8 mouse cellular contexts compared by ENCODE assay signal in genomic region chr1:34460061-34460441, GRCm38 (mm10). TPM values are rescaled to one million over a fixed set of nuclear protein-coding genes. Genes with fewer than 3 reads are reported as not detected.
DNase-seq lines count a peak whose midpoint lies in the region; ATAC-seq and TF ChIP-seq lines count a peak whose summit lies in the region.

No protein-coding gene starts in this region.

- DNase-seq in testis, postnatal 14 days (ENCODE audit: low spot score): no peak
- DNase-seq in kidney, postnatal 10 days: peak; percentile 54
- DNase-seq in ovary, postnatal 14 days (ENCODE audit: low spot score): no peak
- DNase-seq in adrenal gland, postnatal 36 days: no peak
- no peak for DNase-seq in gastrocnemius, postnatal 14 days

- intact Hi-C loops in gastrocnemius, postnatal 14 days (cut with DNase I; ENCODE audit: low total_unique reads): no loop called here

- H3K36me3 ChIP-seq in testis, adult 2 months (ENCODE audit: control insufficient read depth, insufficient read depth, low read length): no peaks in the 10 kb centered on the region

- TF ChIP-seq CTCF in testis, adult 2 months (IDR thresholded peaks at IDR 0.05; ENCODE audit: control insufficient read depth, insufficient read depth, insufficient replicate concordance, low read depth, low read length): no peak
- TF ChIP-seq CTCF in embryonic fibroblast, embryonic 13.5 days (IDR thresholded peaks at IDR 0.05; ENCODE audit: borderline replicate concordance, insufficient read depth, low read length): no peak

- TF ChIP-seq POLR2A in testis, adult 2 months (IDR thresholded peaks at IDR 0.05; ENCODE audit: control insufficient read depth, low read depth, low read length): no peak
- TF ChIP-seq POLR2A in embryonic fibroblast, embryonic 13.5 days (IDR thresholded peaks at IDR 0.05; ENCODE audit: low read depth, low read length): no peak

- H3K4me1 ChIP-seq in testis, adult 2 months (ENCODE audit: control insufficient read depth, insufficient read depth, low read length): peaks cover 21% of the 10 kb centered on the region
- H3K4me1 ChIP-seq in embryonic fibroblast, embryonic 13.5 days (ENCODE audit: control insufficient read depth, insufficient read depth, low read length): peaks cover 3% of the 10 kb centered on the region; the same call in 1 of the 2 replicates

- ATAC-seq in megakaryocyte, adult 5-6 weeks (ENCODE audit: poor library complexity, severe bottlenecking): peak; percentile 51

- peak overlapping the region; percentile 76 for H3K4me3 ChIP-seq in testis, adult 2 months (ENCODE audit: control insufficient read depth, low read depth, low read length)
- peak overlapping the region; percentile 63 for H3K4me3 ChIP-seq in embryonic fibroblast, embryonic 13.5 days (ENCODE audit: insufficient read depth, low read length)

- no peaks in the 10 kb centered on the region for H3K27me3 ChIP-seq in testis, adult 2 months (ENCODE audit: control insufficient read depth, insufficient read depth, low read length)

- H3K27ac ChIP-seq in testis, adult 2 months (ENCODE audit: control insufficient read depth, insufficient read depth, low read depth, low read length): no peak overlapping the region
- no peak overlapping the region for H3K27ac ChIP-seq in embryonic fibroblast, embryonic 13.5 days (ENCODE audit: insufficient read depth, low read length)

RNA-seq across cellular contexts. Expression of gene Ptpn18, which starts 0.5 kb away (rescaled TPM):
- 1.9 and 4.1 TPM in 2 replicates for polyA plus RNA-seq in testis, adult 2 months (2012; rRNA removed)
- 0.39 TPM in 1 of 2 replicates, not detected in the other for polyA plus RNA-seq in embryonic fibroblast, embryonic 13.5 days (2011; ENCODE audit: insufficient read length, low read depth, missing spikeins)
- total RNA-seq in megakaryocyte, adult 5-6 weeks (2015): 74.4 and 86.1 TPM in 2 replicates
- total RNA-seq in megakaryocyte, adult 5-6 weeks (2017): 415 and 428 TPM in 2 replicates
- 1 to 10 TPM; 3.4 to 5.9 TPM for total RNA-seq in adrenal gland, postnatal 36 days (2021)
- total RNA-seq in gastrocnemius, postnatal 14 days (2021): 1 to 10 TPM; 2.6 to 3.1 TPM

RNA-seq across cellular contexts. Expression of gene Imp4, which starts 20.4 kb away (rescaled TPM):
- polyA plus RNA-seq in testis, adult 2 months (2012; rRNA removed): 24.6 and 28.6 TPM in 2 replicates
- 36.2 and 41.1 TPM in 2 replicates for polyA plus RNA-seq in embryonic fibroblast, embryonic 13.5 days (2011; ENCODE audit: insufficient read length, low read depth, missing spikeins)
- total RNA-seq in megakaryocyte, adult 5-6 weeks (2015): 29.1 and 30.6 TPM in 2 replicates
- total RNA-seq in megakaryocyte, adult 5-6 weeks (2017): 13.3 and 14.7 TPM in 2 replicates
- total RNA-seq in adrenal gland, postnatal 36 days (2021): 10 to 100 TPM; 62.0 to 76.0 TPM
- total RNA-seq in gastrocnemius, postnatal 14 days (2021): 10 to 100 TPM; 15.2 to 15.7 TPM

RNA-seq across cellular contexts. Expression of gene Ccdc115, which starts 20.6 kb away (rescaled TPM):
- 18.0 and 19.8 TPM in 2 replicates for polyA plus RNA-seq in testis, adult 2 months (2012; rRNA removed)
- polyA plus RNA-seq in embryonic fibroblast, embryonic 13.5 days (2011; ENCODE audit: insufficient read length, low read depth, missing spikeins): 15.2 and 18.1 TPM in 2 replicates
- 47.7 and 48.0 TPM in 2 replicates for total RNA-seq in megakaryocyte, adult 5-6 weeks (2015)
- total RNA-seq in megakaryocyte, adult 5-6 weeks (2017): 42.1 and 55.3 TPM in 2 replicates
- total RNA-seq in adrenal gland, postnatal 36 days (2021): 10 to 100 TPM; 16.8 to 17.4 TPM
- total RNA-seq in gastrocnemius, postnatal 14 days (2021): 10 to 100 TPM; 11.3 to 13.0 TPM

RNA-seq across cellular contexts. Expression of gene Prss39, which starts 38.2 kb away (rescaled TPM):
- 715 and 783 TPM in 2 replicates for polyA plus RNA-seq in testis, adult 2 months (2012; rRNA removed)
- not detected in 2 replicates for polyA plus RNA-seq in embryonic fibroblast, embryonic 13.5 days (2011; ENCODE audit: insufficient read length, low read depth, missing spikeins)
- total RNA-seq in megakaryocyte, adult 5-6 weeks (2015): 0.21 TPM in 1 of 2 replicates, not detected in the other
- total RNA-seq in megakaryocyte, adult 5-6 weeks (2017): not detected in 2 replicates
- not detected for total RNA-seq in adrenal gland, postnatal 36 days (2021)
- not detected for total RNA-seq in gastrocnemius, postnatal 14 days (2021)

Comparison
In these comparisons a context has a peak if more than half of its experiments do, and no peak if none do; other contexts are left out.
1. RNA of gene Ptpn18, which starts 0.5 kb away (total RNA-seq): 74.4 to 428 TPM in megakaryocyte, adult 5-6 weeks; 3.4 to 5.9 TPM in adrenal gland, postnatal 36 days and 2.6 to 3.1 TPM in gastrocnemius, postnatal 14 days; every median in the first group is over 10 times any median in the second.